Mouse (Mus musculus): Measurements from ENCODE around the gene Spdef.

DNA sequence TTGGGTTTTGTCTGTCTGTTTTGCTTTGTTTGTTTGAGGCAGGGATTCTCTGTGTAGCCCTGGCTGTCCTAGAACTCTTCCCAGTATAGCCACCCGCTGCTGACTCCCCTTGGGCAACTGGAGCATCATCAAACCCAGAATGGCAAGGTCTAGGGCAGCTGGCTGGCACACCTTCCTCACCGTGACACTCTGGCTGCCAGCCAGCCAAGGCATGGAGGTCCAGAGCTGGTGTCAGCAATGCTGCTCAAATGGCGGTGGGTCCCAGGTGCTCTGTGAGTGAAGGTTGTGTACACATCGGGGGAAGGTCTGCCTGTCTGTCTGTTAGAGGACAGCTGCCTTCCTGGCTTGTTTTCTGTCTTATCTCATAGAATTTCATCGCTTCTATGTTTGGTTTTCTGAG is 3.4 kb upstream of the Spdef start:
- TF ChIP-seq EP300 (IDR thresholded peaks at IDR 0.05; ENCODE audit: low read depth) (no peak), CTCF (IDR thresholded peaks at IDR 0.05; ENCODE audit: low read depth) (no peak)

Data from liver, embryonic 14.5 days (tissue).